Mouse (Mus musculus) embryo, embryonic 11 days (tissue): ENCODE measurements around the gene Ccdc126.
"Not testable (repeated sequence)": the region's sequence is repeated elsewhere in the genome, so short reads cannot be mapped to it uniquely, and the experiment has no call there.

Experiments used
- DNase-seq: peaks from one replicate; pipeline ENCODE4 v3.0.0-alpha.2; 2015

Gene Ccdc126

DNA sequence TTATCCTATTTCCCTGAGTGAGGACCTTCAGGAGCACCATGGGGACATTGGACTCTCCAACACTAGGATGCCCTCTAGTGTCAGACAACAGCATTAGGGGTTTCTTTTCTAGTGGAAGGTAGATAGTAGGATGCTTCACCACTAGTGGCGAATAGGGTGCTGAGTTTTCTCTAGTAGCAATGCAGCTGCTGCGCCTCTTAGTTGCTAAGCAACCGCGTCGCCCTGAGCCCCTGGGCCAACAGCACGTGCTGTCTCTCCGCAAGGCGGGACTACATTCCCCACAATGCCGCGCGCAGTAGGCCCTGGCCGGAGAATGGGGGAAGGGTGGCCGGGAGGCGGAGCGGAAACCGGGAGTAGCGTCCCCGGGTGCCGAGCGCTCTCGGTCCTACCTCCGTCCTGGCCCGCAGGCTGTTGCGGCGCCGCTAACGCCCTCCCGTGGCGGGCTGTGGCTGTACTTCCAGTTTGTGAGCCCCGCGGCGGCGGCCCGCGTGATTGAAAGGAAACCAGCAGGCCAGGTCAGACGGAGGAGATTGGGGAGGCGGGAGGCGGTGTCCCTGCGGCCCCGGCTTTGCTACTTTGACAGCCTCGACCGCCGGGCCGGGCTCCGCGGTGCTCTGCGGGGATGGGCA is at the start of gene Ccdc126:
Gene Ccdc126 (plus strand): TSS at position 309 of the 629 bp plus-strand sequence.
- peak; percentile 99 for DNase-seq

DNA sequence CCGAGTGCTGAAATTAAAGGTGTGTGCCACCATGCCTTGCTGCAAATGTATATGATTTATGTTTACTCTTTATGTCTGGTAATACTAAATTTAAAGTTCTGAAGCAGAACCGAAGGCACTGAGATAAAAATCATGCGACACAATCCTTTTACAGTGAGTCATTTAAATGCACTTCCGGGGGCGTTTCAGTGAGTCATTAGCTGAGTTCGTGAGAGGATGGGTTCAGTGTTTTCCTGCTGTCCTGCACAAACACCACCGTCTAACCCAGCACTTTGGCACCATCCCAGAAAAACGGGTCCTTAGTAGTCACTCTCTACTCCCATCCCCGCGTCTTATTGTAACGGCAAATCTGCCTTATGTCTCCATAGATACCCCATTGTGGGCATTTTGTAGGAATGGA is 49.2 kb upstream of the Ccdc126 start:
- no peak for DNase-seq

DNA sequence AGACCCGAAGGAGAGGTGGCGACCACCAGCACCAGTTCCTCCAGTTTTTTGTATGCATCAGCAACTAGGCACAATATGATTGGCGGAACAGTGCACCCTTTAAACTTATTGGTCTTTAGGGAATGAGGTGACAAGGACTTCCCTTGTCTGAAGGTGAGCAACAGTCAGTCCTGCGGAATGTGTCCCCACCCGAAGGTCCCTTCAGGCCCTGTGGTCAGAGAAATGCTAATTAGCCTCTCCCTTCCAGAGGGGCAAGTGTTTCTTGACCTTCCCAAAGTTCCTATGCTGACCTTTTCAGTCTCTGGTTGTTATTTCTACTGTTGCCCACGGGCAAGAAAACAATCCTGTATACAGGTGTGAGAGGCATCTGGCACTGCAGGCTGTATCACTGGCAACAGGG is 47.3 kb upstream of the Ccdc126 start:
- DNase-seq: no peak

DNA sequence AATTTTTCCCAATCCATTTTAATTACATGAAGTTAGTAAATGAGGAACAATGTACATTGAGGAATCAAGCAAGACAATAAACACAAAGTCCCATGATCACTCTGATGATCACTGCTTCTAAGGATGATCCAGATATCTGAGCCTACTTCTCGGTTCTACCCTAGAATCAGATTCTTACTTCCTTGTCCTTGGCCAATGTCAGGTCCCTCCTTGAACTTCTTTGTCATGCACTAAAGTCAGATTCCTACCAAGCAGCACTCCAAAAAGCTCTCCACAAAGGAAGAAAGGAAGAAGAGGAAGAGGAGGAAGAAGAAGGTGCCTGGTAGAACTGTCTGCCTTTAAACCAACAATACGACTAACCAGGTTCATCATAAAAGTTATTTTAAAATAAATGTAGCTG is 46.2 kb upstream of the Ccdc126 start:
- DNase-seq: no peak

GRCm38 (mm10) chr6:49273934-49274333 is 45.1 kb upstream of the Ccdc126 start:
- no peak for DNase-seq

DNA sequence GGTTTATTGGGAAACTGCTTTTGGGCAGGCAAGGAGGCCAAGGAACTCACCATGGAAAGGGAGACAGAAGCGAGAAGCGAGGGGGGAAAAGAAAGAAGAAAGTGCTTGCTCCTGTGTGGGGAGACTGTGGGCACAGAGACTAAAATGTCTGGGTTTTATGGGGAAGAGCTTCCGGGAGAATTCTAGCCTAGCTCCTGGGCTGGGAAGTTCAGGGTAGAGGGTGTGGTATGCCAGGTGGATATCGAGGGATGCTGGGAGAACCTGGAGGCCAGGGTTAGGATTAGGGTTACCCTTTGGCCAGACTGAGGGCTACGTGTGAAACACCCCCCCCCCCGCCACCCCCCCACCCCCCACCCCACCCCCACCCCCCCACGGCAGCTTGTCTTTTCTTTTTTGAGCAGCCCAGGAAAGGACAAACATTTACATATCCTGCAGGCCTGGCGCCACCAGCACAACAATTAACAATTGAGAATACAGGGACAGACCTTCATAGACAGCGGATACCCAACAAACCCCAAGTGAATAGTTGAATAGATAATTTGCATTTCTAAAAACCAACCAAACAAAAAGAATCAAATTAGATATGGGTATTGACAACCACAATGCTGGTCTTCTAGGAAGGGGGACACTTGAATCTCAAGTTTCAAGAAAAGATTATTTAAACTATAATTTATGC is 44.5 kb upstream of the Ccdc126 start:
- no peak for DNase-seq

GRCm38 (mm10) chr6:49275296-49275695 is 43.8 kb upstream of the Ccdc126 start:
- DNase-seq: no peak

DNA sequence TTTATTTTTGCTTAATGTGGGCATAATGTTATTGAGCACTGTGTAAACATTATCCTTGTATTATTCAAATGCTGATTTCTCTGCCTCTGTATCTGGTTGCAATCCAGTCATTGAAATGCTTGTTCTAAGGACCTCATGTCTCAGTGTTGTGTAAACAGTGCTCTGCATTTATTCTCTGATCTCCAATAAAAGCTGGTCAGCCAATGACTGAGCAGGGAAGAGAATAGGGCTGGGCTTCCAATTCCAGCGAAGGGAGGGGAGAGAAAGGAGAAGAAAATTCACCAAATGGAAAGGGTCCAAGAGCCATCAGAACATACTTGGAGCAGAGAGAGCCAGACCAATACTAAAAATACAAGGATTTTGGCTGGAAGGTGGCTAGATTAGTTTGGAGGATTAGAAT is 38.1 kb upstream of the Ccdc126 start:
- no peak for DNase-seq

GRCm38 (mm10) chr6:49282122-49282521 is 37.0 kb upstream of the Ccdc126 start:
- DNase-seq: no peak

- no peak for DNase-seq
These were observed 20.8 kb upstream of the Ccdc126 start for GRCm38 (mm10) chr6:49298286-49298685.

GRCm38 (mm10) chr6:49314821-49315220 is 4.3 kb upstream of the Ccdc126 start:
- not testable (repeated sequence) for DNase-seq

DNA sequence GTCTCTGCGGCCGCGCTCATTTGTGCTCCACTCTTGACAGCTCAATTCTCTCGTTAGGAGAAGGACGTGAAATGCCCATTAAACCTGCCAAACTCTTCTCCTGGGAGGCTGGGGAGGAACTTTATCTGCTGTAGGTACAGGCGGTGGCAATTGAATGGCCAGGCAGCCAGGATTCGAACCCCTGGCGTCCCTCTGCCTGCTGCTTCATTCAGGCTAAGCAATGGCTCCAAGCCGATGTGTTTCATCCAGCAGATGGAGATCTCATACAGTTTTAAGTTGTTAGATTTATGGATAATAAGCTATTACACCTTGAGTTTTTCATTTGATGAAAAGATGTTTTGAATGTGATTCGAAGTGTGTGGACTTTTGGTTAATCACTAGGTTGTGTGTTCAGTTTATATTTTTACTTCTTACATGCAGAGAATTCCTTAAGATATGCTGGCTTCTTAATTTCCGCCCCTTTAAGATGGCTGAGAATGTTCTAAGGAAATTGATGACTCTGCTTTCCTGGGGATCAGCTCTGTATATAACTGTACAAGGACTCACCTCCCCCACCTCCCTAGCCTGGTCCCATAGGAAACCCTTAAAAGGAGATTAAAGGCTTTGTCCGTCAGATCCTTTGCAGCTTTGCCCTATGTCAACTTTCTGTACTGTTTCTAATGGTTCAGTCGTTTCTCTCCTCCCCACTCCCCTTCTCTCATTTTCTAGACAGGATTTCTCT is 681 bp downstream of the Ccdc126 start:
- peak; percentile 44 for DNase-seq

- DNase-seq: no peak
These were observed 2.3 kb downstream of the Ccdc126 start for GRCm38 (mm10) chr6:49321341-49321740.

DNA sequence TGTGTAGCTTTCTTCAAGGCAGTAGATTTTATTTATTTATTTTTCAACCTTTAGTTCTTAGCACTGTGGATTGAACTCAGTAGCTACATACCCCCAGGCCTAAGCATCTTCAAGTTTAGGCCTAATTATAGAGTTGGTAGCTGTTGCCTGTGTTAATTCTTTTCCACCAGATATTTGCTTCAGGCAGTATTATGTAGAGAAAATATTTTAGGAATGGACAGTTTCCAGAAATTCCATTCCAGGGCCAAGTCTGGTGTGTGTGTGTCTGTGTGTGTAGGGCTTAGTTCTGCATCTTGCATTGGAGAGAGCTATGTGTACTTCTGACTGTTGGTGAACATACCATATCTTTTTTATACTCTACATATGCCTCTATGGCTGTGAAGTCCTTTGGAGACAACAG is 3.0 kb downstream of the Ccdc126 start:
- no peak for DNase-seq

DNA sequence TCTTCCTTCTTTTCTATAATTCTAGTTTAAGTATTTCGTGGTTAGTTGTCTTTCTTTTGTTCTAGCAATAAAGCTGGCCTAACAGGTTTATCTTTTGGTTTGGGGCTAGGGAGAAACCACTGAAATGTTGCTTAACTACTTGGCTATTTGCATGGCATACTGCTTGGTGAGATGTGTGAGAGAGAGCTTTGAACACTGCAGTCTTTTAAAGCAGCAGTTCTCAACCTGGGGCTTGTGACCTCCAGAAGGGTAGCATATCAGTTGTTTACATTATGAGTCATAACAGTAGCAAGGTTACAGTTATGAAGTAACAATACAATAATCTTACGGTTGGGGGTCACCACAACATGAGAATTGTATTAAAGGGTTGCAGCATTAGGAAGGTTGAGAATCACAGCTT is 3.9 kb downstream of the Ccdc126 start:
- no peak for DNase-seq

DNA sequence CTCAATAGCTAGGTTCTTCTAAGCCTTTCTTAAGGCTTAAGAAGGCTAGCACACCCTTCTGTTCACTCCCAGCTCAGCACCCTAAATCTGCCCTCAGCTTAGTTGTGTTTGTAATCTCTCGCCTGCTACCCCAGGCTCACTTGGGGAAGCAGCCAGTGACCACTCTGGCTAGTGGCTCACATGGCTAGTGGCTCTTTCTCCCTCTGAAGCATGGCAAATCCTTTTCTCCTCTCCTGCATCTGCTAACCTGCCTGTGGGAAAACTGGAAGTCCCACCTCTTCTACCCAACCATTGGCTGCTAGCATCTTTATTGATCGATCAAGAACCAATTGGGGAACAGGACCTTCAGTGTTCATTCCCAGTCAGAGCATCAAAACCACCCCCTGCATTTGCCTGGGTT is 5.5 kb downstream of the Ccdc126 start:
- DNase-seq: peak; percentile 17

GRCm38 (mm10) chr6:49325294-49325693 is 6.2 kb downstream of the Ccdc126 start:
- no peak for DNase-seq

GRCm38 (mm10) chr6:49326846-49327245 is 7.8 kb downstream of the Ccdc126 start:
- no peak for DNase-seq

GRCm38 (mm10) chr6:49331369-49332059 is 12.4 kb downstream of the Ccdc126 start:
- DNase-seq: no peak

GRCm38 (mm10) chr6:49332060-49332370 is 12.9 kb downstream of the Ccdc126 start:
- no peak for DNase-seq

- peak; percentile 50 for DNase-seq
These were observed 19.5 kb downstream of the Ccdc126 start for GRCm38 (mm10) chr6:49338566-49338965.

DNA sequence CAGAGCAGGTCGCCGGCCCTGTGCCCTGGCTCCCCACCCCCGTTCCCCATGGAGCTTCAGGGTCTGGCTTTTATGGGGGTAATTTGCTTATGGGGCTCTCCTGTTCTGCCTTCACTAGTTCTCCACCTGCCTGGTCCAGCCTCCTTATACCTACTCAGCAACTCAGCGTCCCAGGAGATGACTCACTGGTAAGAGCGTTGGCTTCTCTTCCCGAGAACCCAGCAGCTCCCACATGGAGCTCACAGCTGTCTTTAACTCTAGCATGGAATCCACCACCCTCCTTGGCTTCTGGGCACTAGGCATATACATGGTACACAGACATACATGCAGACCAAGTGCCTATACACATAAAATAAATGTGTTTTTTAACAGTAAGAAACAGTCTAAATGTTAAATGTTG is 20.1 kb downstream of the Ccdc126 start:
- DNase-seq: no peak

- no peak for DNase-seq
These were observed 24.8 kb downstream of the Ccdc126 start for GRCm38 (mm10) chr6:49343737-49344469.
